Mouse (Mus musculus): ENCODE results near the gene Arl5c. TPM values are rescaled to one million over a fixed set of nuclear protein-coding genes. Genes with fewer than 3 reads are reported as not detected.
A peak's percentile ranks its signal among the peaks of the same experiment; 100 is the strongest.

The Arl5c gene
- total RNA-seq, 2 experiments from 2014 or later = 1.5 to 1.9 TPM

GRCm38 (mm10) chr11:98019883-98020610 is 24.1 kb upstream of the Arl5c start:
- no peak for DNase-seq (ENCODE audit: low spot score in 2 of 2)

- DNase-seq (ENCODE audit: low spot score in 2 of 2) = peak in 1 of 2 experiments; percentile 21
Observed at GRCm38 (mm10) chr11:98018858-98019641, 23.1 kb upstream of the Arl5c start.

DNA sequence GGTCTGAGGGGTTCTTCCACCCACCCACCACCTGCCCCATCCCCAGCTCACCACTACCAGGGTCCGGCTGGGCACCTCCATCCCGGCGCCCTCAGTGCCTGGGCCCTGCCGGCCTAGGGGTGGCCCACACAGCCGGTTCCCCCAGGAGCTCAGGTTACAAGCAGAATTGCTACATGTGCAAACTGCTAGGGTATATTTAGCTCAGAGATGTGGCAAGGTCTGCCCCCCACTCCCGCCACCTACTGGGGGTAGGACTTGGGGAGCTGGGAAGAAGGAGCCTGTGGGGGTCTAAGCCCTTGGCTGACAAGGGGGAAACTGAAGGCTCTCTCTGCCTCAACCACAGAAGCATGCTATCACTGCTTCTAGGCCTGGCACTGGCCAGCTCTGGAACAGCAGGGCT is 22.2 kb upstream of the Arl5c start:
- DNase-seq (ENCODE audit: low spot score in 2 of 2) = peak in 1 of 2 experiments; percentile 22

GRCm38 (mm10) chr11:98016824-98017223 is 20.8 kb upstream of the Arl5c start:
- DNase-seq (ENCODE audit: low spot score in 2 of 2) = no peak

DNA sequence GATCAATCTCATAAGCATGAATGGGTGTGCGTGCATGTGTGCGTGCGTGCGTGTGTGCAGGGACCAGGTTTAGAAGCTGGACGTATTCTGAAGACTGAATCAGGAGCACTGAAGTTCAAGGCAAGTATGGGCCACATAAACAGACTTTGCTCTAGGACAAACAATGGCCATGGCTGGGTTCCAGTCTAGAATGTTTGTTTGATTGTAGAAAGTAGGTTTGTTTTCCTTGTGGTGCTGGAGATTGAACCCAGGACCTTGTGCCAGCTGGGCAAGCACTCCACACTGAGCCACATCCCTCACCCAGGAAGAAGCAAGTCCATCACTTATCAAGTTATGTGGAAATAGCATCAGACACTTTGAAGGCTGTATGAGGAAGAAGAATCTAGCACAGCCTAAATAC is 20.2 kb upstream of the Arl5c start:
- no peak for DNase-seq (ENCODE audit: low spot score in 2 of 2)

GRCm38 (mm10) chr11:98012831-98013230 is 16.9 kb upstream of the Arl5c start:
- DNase-seq (ENCODE audit: low spot score in 2 of 2) = no peak

GRCm38 (mm10) chr11:98011716-98012115 is 15.7 kb upstream of the Arl5c start:
- peak in 1 of 2 experiments; percentile 18 for DNase-seq (ENCODE audit: low spot score in 2 of 2)

- DNase-seq (ENCODE audit: low spot score in 2 of 2) = no peak
Observed at GRCm38 (mm10) chr11:98008087-98008486, 12.1 kb upstream of the Arl5c start.

- DNase-seq (ENCODE audit: low spot score in 2 of 2) = peak in 1 of 2 experiments; percentile 59
Observed at GRCm38 (mm10) chr11:98005686-98006085, 9.7 kb upstream of the Arl5c start.

- DNase-seq (ENCODE audit: low spot score in 2 of 2) = peak in 1 of 2 experiments; percentile 32
Observed at GRCm38 (mm10) chr11:98005076-98005475, 9.1 kb upstream of the Arl5c start.

DNA sequence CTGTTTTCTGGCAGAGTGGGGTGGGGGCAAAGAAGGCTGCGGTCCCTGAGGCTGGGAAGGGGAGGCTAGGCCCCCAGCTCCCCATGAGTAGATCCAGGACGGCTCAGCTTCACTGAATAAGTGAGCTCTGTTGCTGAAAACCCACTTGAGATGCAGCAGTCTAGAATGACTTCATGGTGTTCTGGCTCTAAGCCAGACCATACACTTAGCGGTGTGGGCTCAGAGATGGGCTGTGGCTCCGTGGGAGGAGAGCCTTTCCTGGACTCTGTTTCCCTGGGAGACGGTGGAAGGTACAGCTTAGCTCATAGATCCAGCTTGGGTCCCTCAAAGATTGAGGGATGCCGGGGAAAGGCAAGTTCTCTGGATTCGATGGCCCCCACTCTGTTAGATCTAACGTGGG is 8.2 kb upstream of the Arl5c start:
- no peak for DNase-seq (ENCODE audit: low spot score in 2 of 2)

DNA sequence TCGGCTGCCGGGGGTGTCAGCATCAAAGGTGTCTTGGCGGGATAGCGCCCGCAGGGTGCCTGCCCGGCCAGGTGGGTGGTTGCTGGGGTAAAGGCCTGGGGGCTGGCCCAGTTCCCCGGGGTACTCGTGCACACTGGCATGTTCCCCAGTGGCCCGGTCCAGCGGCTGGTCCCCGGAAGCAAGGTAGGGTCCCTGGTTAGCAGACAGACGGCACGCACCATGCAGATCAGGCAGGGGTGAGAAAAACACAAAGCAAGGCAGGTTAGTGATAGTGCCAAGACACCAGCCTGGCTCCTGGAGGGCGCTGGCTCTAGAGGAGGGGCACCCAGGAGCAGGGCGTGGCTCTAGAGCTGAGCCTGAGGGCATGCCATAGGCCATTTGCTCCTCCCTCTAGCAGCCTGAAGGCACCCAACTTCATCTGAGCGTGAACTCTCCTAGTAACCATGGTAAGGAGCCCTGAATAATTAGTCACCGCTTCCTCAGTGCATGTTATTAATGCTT is 7.2 kb upstream of the Arl5c start:
- no peak for DNase-seq (ENCODE audit: low spot score in 2 of 2)

- peak; percentile 75 to 85 for DNase-seq (ENCODE audit: low spot score in 2 of 2)
Observed at GRCm38 (mm10) chr11:98002627-98003026, 6.6 kb upstream of the Arl5c start.

- no peak for DNase-seq (ENCODE audit: low spot score in 2 of 2)
Observed at GRCm38 (mm10) chr11:98001986-98002385, 6.0 kb upstream of the Arl5c start.

GRCm38 (mm10) chr11:98001351-98001824 is 5.4 kb upstream of the Arl5c start:
- DNase-seq (ENCODE audit: low spot score in 2 of 2) = no peak

GRCm38 (mm10) chr11:98000378-98001140 is 4.6 kb upstream of the Arl5c start:
- no peak for DNase-seq (ENCODE audit: low spot score in 2 of 2)

DNA sequence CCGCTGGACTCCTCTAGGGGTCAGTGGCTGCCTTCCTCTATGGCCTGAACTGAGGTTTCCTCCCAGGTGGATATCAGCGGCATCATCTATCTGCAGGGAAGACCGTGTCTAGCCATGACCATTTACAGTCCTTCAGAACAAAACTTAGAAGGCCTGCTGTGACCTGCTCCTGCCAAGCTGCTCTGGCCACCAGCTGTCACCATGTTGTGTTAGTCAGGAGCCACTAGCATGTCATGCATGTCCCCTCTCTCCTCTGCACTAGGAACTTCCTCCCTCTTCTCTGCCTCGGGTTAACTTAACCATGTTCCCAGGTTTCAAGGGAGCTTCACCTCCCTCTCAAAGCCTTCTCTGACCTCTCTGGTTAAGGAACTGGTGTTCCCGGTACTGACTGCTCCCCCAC is 3.8 kb upstream of the Arl5c start:
- no peak for DNase-seq (ENCODE audit: low spot score in 2 of 2)

DNA sequence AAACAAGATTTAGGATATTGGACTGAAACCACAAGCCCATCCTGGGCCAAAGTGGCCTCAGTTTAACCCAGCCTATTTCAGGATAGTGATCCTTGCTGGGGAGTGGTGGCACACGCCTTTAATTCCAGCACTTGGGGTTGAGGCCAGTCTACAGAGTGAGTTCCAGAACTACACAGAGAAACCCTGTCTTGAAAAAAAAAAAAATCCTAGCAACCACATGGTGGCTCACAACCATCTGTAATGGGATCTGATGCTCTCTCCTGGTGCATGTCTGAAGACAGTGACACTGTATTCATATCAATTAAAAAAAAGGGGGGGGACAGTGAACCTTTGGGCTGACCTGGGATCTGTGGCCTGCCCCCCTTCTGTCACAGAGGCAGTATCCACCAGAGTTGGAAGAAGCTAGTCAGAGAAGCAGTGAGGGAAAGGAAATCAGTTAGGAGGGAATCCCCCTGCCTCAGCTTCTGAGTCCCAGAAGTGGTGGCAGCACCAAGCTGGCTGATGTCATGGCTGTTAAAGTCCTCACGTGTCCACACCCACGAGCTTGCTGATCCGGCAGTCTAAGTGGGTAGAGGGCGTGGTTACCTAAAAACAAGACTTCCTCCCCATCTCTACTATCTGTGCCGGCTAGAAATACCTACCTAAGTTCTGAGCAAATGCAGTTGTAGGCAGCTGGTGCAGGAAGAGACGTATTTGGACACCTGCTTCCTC is 3.1 kb upstream of the Arl5c start:
- no peak for DNase-seq (ENCODE audit: low spot score in 2 of 2)

GRCm38 (mm10) chr11:97998074-97998793 is 2.3 kb upstream of the Arl5c start:
- no peak for DNase-seq (ENCODE audit: low spot score in 2 of 2)

DNA sequence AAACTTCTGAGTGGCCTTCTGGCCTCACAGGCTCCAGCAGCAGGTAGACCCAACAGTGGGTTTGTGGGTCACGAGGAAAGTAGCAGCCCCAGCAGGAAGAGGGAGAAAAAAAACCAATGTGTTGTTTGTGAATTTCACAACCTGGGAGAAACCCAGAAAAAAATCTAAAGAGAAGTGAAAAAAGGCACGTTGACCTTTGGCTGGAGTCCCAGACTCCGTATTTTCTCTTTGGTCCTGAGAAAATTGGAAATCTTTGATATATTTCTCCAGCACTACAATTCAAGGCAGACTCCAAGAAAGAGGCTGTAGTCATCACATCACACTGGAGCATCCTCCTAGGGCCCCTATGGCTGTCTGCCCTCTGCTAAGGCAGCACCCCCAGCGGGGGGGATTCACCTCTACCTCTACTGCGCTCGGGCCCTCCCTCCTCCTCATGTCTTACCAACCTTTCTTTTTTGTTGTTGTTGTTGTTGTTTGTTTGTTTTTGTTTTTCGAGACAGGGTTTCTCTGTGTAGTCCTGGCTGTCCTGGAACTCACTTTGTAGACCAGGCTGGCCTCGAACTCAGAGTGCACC is 1.5 kb upstream of the Arl5c start:
- DNase-seq (ENCODE audit: low spot score in 2 of 2) = no peak
